Mouse (Mus musculus) activated CD4-positive, CD25-positive, alpha-beta regulatory T cell (primary cell): Measurements from ENCODE around the gene Actl7b. TPM values are rescaled to one million over a fixed set of nuclear protein-coding genes. Genes with fewer than 3 reads are reported as not detected.

Source experiments
- polyA plus RNA-seq, 2 experiments: library from polyadenylated mRNA; unstranded; fragments of 100-300 nt; shearing (Covaris generic); gene quantifications; one replicate each; pipeline ENCODE4 v1.2.1; 2017

Gene Actl7b
- under 1 TPM in 1 of 2 experiments, not detected in 1; 0.48 TPM for polyA plus RNA-seq

GRCm38 (mm10) chr4:56741041-56741493, at the start of gene Actl7b:
Gene Actl7b, minus strand, starts transcription at chr4:56741443.

GRCm38 (mm10) chr4:56743363-56744195, 2.3 kb upstream of the Actl7b start, which contains the start of gene Actl7a:
Gene Actl7a, plus strand, starts transcription at chr4:56743413.

GRCm38 (mm10) chr4:56740020-56740485, 1.2 kb downstream of the Actl7b start, which contains the start of gene Gm26657:
Gene Gm26657, plus strand, starts transcription at chr4:56740070.

Other genes starting within 250 kb of the Actl7b start
- not detected for gene Gm26657, start 1.4 kb downstream of the Actl7b start, polyA plus RNA-seq
- not detected for gene Actl7a, start 2.0 kb upstream of the Actl7b start, polyA plus RNA-seq
- gene Elp1, start 60.9 kb upstream of the Actl7b start, polyA plus RNA-seq, result 10 to 100 TPM; 25.2 to 26.9 TPM
- gene Fam206a, start 60.9 kb upstream of the Actl7b start, polyA plus RNA-seq, result 10 to 100 TPM; 14.3 to 18.9 TPM
- 1 to 10 TPM in 1 of 2 experiments, under 1 TPM in 1; 0.82 to 1.7 TPM for gene Ctnnal1, start 123.7 kb upstream of the Actl7b start, polyA plus RNA-seq
- gene Tmem245, start 206.0 kb upstream of the Actl7b start, polyA plus RNA-seq, result 10 to 100 TPM in 1 of 2 experiments, 1 to 10 TPM in 1; 9.1 to 14.0 TPM
- not detected for gene Frrs1l, start 248.9 kb upstream of the Actl7b start, polyA plus RNA-seq